Mouse (Mus musculus): Measurements from ENCODE around the gene Cpxm2.

The Cpxm2 gene

DNA sequence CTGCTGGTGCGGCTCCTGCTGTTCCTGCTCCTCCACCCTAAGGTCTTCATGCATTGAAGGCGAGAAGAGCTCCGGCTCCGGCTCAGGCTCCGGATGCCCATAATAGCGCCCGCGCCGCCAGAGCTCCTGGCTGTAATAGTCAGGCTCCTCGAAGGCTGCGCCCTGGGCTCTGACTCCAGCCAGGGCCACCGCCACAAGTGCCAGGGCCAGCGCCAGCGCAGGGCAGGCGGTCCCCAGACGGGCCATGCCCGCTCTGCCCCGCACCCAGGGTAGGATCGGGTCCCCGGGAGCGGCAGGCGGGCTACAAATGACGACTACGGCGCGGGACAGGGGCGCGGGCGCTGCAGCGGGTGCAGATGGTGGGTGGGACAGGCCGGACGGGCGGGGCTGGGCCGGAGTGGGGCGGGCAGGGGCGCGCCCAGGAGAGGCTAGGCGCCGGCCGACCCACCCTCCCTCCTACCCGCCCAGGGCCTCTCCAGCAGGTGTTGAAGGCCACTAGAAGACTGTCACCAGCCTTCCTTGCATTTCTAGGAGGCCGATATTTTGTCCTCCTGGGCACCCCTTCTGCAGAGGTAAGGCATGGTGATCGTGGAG lies at the start of gene Cpxm2:
Gene Cpxm2 (minus strand): TSS at position 372 of the 594 bp plus-strand sequence.
- no peak for DNase-seq (ENCODE audit: low spot score in 2 of 2)

DNA sequence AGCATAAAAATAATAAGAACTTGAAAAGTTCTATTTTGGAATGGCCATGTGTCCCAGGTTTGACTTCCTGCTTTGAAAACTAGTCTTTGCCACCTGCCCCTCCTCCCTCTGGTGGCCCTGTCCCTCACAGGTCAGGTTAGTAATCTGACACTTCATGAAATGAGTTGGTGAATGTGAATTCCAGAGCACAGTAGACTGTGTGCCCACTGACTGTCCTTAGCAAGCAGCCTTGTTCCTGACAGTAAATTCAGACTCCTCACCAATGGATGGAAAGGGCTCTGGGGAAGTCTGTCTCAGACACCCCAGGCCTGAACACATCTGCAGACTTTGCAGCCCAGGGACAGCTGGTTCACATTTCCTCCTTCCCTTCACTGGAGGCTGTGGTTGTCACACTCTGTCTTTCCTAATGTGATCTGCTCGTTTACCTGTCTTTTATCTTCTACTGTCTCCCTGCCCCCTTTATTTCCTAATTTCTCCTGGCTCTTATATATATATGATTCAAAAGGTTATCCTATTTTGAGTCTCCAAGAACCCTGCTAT lies 49.6 kb upstream of the Cpxm2 start:
- no peak for DNase-seq (ENCODE audit: low spot score in 2 of 2)

DNA sequence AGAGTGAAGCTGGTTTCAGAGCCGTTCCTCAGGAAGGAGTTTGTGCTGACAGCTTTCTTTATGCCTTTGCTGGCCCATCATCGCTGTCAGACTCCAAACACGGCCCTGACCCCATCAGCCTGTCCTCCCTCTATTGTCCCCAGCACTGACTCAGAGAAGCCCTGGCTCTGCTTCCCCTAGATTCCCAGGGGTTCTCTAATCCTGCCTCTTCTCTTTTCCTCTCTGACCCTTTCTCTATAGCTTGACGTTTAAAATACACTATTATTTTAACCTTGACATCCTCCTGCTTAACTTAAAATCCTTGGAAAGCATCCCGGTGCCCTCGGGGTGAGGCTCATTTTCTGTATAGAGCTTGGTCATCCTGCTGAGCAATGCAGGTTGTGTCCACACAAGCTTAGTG lies 45.1 kb upstream of the Cpxm2 start:
- no peak for DNase-seq (ENCODE audit: low spot score in 2 of 2)

DNA sequence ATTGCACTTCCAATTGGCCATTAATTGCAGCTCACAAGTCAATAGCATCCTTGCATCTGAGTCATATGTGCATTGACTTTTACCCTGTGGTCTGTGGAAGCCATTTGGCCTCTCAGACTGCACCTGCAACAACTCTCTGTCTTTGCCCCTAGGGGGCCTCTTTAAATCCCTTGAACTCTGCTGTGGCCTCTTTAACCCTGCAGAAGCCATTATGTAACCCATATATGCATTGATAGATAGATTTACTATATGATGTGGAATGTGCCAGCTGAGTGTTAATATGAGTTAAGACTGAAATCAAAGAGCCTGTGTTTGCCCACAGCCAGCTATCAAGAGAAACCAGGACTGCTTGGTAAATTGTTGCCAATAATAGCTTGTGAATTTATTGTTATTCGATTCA lies 44.3 kb upstream of the Cpxm2 start:
- no peak for DNase-seq (ENCODE audit: low spot score in 2 of 2)

DNA sequence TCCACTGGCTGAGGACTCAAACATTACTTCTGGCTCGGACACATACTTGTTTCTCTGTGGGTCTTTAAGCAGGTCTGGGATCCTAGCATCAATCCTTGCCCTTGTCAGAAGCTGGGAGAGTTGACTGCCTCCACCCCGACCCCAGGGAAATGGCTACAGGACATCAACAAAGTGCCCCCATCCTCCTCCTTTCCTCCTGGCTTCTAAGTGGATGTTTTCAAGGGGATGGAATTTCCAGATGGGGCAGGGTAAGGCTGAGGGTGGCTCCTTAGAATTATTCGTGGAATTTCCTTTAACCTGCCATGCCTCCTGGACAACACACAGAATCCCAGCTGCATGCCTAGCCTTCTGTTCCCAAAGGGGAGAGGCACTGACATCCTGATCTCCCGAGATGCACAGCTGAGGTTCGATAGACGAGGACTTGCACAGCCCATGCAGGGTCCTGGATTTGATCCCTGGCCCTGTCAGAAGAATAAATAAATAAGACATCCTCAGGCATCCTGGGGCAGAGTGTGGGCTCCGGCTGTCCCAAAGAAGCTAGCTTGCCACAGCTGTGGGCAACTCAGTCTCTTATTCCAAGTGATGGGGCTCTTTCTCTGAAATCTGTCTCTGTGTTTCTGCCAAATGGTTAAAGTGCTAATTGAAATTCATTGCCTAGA lies 43.4 kb upstream of the Cpxm2 start:
- no peak for DNase-seq (ENCODE audit: low spot score in 2 of 2)

DNA sequence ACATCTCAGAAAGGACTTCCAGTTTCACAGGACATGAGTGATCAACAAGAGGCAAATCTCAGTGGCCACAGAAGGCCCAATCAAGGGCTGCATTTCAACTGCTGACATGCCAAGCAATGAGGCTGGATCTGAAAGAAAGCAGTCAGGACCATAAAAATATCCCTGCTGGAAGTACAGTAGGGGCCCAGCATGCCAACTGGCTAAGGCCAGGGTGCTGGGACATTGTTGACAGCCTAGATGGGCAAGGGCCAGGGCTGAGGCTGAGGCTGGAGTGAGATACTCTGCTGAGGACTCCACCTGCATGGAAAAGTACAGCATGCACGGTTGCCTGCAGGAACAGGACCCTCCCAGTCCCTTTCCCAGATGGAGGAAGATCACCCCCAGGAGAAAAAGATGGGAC lies 42.0 kb upstream of the Cpxm2 start:
- no peak for DNase-seq (ENCODE audit: low spot score in 2 of 2)

DNA sequence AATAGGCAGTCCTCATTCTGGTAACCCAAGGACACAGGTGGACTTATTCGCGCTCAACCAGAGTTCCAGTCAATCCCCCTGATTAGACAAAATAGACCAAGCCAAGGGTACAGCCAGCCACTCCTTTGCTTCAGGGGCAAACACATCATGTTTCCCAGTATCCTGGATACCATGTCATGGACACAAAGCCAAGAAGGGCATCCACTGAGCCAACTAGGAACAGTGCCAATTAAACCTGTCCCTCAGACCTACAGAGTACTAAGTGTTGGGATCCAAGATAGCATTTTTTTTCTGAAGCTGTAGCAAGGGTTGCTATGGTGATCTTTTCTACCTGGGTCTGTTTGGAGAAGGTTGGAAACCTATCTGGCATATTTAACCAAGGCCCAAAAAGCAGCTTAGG lies 39.1 kb upstream of the Cpxm2 start:
- no peak for DNase-seq (ENCODE audit: low spot score in 2 of 2)

DNA sequence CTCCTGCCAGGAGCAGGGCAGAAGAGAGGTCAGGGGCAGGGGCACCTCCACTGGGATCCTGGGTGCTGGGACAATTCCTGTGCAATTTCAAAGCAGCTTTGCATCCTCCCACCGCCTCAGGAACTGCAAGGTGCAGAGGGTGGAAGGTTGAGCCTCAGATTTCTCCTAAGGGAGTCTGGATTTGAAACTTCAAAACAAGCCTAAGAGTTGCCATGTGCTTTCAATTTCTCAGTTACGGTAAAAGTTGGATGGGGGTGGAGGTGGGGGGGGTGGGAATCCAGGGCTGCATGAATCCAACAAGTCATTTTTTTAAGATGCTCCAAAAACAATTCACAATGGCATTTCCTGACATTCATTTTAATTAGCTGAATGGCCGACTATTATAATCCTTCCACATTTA lies 32.9 kb upstream of the Cpxm2 start:
- DNase-seq (ENCODE audit: low spot score in 2 of 2), result no peak

DNA sequence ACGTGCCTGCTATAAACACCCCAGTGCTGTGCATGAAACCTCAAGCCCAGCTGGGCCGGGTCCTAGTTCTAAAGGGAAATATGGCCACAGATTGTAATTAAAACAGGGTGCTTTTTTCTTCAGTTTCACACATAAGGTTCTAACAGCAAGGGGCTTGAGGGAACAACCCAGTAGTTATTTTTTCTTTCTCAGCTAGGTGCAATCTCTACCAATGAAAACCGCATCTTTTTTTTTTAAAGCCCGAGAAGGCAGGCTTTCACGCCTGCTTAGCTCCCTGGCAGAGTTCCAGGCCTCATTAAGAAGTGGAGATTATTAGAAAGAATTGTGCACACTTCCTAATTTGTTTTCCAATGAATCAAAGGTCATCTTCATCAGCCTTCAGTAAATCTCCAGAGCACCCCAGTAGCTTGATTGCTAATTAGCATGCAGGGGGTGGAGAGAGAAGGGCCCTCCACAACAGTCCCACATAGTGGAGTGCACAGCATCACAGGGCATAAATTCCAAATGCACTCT lies 29.4 kb upstream of the Cpxm2 start:
- DNase-seq (ENCODE audit: low spot score in 2 of 2), result no peak

DNA sequence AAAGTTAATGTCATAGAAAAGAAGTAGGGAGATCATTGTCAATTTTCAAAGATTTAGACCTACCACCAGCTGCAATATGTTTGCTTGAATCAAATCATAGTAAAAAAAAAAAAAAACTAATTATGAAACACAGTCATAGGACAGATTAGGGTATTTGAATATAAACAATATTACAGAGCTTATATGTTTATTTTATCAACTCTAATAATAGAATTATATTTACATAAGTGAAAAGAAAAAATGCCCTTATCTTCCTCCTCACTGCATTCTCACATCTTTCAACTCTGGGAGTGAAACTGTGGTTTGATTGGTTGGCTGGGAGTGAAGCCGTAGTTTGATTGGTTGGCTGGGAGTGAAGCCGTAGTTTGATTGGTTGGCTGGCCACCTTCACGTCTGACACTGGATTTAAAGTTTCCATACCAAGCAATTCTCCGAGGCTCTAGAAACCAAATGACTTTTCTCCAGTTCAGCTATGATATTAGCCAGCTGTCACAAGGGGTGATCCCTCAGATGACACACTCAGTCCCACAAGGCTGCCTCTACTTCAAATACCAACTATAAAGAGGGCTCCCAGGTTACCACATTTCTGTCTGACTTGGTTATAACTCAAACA lies 27.2 kb upstream of the Cpxm2 start:
- DNase-seq (ENCODE audit: low spot score in 2 of 2), result no peak

DNA sequence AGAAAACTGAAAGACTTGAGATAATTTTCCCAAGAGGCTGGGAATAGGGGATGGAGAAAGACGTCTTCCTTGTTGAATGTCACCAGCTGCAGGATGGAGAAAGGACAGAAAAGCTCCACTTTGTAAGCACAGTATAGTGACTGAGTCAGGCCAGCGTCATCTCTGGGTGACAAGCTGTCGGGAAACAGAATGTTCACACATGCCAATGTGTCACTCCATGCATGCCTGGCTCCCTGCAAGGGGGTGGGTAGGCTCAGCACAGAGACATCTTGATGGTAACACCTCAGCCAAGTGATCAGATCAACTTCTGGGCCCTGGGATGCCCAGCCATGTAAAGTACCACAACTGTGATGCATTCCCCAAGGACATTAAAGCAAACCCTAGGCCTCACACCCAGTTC lies 26.5 kb upstream of the Cpxm2 start:
- no peak for DNase-seq (ENCODE audit: low spot score in 2 of 2)

DNA sequence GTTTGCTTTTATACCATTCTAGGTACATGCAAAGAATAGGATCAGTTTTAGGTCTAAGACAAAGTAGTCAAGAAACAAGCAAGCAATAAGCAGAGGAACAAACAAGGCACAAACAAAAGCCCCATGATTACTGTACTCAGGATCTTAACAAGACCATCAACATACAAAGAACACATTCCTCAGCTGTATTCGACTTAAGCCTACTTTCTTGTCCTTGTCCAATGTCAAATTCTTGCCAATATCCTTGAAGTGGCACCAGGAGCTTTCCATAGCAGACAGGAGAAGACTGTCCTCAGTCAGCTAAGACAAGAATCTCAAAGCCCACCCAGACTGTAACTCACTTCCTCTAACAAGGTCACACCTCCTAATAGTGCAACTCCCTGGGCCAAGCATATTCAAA lies 24.5 kb upstream of the Cpxm2 start:
- no peak for DNase-seq (ENCODE audit: low spot score in 2 of 2)

DNA sequence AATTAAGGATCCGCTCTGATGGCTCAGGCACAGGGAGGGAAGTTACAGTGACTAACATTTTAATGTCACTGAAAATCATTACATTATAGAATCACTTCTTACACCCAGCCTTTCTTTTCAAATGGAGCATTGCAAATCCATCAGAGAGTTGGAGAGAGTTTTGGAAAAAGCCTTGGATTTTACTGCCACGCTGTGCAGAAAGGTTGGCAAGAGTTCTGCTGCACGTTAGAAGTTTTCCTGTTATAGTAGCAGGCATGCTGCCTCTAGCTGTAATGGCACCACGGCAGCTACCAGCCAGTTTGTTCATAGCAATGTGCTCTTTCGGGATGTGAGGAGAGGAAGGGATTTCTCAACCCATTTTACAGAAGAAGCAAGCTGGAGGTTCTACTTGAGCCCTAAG lies 20.2 kb upstream of the Cpxm2 start:
- DNase-seq (ENCODE audit: low spot score in 2 of 2), result no peak

DNA sequence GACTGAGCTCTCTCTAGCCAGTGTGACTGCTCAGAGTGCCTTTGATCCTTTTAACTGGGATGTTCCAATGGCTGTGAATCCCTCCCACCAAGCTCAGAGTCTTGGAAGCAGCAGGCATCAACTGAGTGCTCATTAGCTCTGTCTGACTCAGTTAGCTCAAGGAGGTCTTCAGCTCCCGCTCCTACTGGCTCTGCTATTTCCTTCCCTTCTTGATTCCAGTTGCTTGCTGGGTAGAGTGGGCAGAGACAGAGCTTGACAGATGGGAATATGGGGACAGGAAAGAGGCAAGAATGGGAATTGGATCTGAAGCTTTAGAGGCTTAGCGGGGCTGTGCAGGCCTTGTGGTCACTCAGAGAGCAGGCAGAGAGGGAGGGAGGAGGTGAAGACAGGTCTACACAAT lies 19.8 kb upstream of the Cpxm2 start:
- no peak for DNase-seq (ENCODE audit: low spot score in 2 of 2)

DNA sequence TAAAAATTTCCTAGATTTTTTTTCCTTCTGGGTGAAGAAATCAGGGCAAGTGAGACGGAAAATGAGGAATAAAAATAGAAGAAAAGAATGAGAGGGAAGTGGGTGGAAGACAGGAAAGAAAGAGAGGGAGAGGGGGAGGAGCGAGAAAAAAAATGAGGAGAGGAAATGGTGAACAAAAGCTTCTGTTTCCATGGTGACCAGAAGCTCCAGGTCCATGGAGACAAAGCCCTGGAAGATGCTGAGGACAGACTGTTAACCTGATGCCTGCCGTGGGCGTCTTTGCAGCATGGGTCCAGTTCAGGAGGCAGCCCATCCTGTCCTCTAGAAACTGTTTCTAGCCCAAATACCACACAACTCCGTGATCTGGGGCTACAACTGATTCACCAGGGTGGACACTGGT lies 17.7 kb upstream of the Cpxm2 start:
- no peak for DNase-seq (ENCODE audit: low spot score in 2 of 2)

DNA sequence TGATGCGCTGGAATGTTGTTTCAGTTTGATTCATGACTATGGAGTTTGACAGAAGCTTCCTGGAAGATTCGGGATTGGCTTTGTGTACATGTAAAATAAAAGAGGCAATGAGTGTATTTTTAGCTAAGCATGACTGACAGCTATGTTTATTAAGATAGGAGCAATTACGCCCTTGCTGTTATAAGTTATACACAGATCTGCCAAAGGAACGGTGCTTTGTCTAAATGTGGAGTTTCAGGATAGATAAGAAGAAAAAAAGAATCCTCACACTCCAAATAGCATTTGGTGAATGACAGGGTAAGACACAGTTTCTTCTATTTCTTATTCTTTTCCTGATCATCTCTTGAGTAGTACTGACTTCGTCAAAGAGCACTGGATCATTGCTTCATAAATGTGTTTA lies 17.2 kb upstream of the Cpxm2 start:
- no peak for DNase-seq (ENCODE audit: low spot score in 2 of 2)

DNA sequence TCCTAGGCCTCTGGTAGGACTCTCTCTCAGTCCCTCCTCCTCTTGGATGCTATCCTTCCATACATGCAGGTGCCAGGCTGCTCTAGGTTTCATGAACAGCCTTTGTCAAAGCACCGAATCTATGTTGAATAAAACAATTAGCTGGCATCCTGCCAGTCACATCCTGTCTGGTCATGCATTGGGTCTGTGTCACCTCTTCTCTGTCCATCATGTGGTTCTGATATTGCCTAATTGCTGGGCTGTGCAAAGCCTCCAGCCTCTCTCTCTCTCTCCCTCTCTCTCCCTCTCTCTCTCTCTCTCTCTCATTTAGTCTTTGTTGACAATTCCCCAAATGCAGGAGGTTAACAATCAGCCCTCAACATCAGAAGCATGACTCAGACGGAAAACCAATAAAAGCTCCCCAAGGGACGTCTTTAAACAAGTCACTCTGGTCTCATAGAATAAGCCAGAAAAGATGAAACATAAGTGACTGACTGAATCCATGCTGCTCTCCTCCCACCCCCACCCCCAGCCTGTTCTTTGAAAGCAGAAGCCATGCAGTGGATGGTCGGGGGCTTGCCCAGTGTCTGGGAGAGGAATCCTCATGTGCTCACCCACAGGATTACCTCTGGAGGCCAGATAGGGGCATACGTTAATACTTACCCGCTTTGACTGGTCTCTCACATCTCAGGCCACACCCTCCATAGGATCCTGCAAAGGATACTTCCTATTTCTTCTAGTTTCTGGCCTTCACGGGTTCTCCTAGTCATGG lies 15.1 kb upstream of the Cpxm2 start:
- DNase-seq (ENCODE audit: low spot score in 2 of 2), result no peak

DNA sequence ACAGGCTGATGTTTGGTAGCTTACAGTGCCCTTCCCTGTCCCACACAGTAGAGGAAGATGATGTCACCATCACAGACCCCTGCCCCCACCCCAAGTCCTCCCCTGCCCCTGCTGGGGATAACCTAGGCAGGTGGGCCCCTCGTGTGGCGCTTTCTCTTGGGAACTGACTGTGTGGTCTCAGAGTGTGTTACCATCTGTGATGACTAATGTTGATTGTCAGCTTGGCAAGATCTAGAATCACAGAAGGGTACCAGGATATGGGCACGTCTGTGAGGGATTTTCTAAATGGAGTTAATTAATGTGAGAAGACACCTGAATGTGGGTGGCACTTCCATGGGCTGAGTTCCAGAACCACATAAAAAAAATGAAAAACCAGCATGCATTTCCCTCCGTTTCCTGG lies 12.7 kb upstream of the Cpxm2 start:
- no peak for DNase-seq (ENCODE audit: low spot score in 2 of 2)

DNA sequence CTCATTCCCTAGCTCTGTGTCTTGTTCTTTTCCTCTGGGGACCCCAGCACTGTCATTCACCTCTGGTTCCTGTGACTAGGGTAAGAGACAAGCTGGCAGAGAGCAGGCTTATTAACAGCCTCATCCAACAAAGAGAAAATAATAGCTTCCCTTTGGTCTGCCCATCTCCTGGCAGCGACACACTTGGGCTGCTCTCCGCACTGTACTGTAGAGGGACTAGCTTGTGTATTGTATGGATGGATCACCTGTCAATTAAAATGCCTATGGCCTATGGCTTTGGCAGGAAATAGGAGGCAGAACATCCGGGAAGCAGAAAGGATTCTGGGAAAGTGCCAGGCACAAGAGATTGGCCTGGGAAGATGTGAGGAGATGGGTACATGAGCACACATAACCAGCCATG lies 7.7 kb upstream of the Cpxm2 start:
- DNase-seq (ENCODE audit: low spot score in 2 of 2), result no peak

DNA sequence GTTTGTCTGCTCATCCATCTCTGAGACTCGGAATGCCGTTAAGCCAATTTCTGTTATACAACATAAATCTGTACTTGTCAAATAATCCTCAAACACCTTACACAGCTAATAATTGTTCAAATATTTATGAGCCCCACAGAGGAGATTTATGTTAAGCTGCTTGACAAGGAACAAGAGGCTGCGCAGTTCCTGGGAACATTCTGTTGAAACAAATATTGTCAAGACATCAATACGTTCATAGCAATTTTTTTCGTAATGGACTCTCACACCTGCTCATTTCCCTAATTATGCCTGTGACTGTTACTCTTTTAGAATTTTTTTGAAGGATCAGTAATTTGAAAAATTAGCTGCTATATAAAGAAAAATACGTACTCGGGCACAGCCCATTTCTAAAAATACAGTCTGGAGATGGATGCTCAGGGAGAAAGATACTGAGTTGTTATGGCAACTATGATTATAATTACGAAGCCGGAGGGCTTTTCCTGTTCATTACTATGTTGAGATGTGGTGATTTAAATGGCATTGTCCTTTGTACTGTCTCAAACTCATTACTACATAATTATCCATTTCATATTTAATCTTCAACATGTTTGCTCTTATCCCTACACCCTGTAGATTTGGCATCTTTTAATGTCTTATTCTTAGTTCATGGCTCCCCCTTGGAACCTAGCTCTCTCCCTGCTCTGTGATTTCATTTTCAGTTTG lies 3.9 kb upstream of the Cpxm2 start:
- no peak for DNase-seq (ENCODE audit: low spot score in 2 of 2)

DNA sequence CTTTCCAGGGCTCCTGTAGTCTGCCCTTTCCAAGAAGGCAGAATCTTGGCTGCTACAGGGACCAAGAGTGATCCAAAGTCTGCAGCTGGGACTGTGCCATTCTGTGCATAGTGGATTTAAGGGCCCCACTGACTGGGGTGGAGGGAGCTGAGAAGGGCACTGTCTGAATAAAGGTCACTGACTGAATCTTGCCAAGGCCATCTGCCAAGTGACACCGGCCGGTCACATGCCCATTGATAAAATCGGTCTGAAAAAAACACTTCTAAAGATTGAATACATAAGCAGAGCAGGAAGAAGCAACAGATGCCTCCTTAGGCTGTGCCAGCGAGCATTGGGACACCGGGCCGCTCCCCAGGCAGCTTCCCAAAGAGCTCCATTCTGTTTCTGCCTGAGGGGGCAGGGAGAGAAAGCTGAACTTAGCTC lies 803 bp downstream of the Cpxm2 start:
- DNase-seq (ENCODE audit: low spot score in 2 of 2), result no peak

All from spleen, postnatal 4 days (tissue).